Mouse (Mus musculus) cerebellum, adult 2 months (tissue): ENCODE measurements around the gene Spata5.

ENCODE experiments used
- CTCF ChIP-seq: fragments of 200-500 bp; IDR thresholded peaks from 2 replicates; pipeline ENCODE4 v1.5.1; 2011; ENCODE audit warnings: low read depth, mild to moderate bottlenecking, control low read depth, low read length, moderate library complexity, borderline replicate concordance; ENCODE audit not compliant: insufficient read depth
- POLR2A ChIP-seq: fragments of 200-500 bp; IDR thresholded peaks from 2 replicates; pipeline ENCODE4 v1.6.1; 2011; ENCODE audit warnings: low read length, control low read depth, borderline replicate concordance; ENCODE audit not compliant: insufficient read depth

DNA sequence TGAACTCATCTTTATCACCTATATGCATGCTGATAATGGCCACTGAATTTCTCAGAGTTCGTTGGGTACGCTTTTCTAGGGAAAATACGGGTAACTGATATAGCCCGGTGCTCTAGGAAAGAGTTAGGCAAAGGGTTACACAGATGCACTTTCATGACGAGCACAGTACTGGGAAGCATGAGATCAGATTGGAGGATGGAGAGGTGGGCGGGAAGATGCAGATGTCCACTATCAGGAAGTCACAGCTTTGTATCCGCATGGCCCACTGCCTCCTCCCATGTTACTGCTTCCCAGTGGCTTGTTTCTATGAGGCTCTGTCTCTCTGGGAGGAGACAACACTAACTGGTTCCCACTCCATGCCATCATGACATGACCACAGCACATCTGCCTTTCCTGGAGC lies 183.2 kb downstream of the Spata5 start:
- TF ChIP-seq CTCF: no peak
- no peak for TF ChIP-seq POLR2A
